In genomic region chr10:86439640-86440039, GRCm38 (mm10) we compare ENCODE assay signal across 23 mouse cellular contexts. TPM values are rescaled to one million over a fixed set of nuclear protein-coding genes. Genes with fewer than 3 reads are reported as not detected.
DNase-seq lines count a peak whose midpoint lies in the region; ATAC-seq and TF ChIP-seq lines count a peak whose summit lies in the region.
"Had no signal": no experiment of that assay in that cellular context is flagged by ENCODE, and none has a peak within 500 bp of the region (broad histone marks: within the 10 kb centered on the region; RNA-seq: fewer than 3 reads in every experiment).

No protein-coding gene starts in this region.

- WGBS in forebrain, embryonic 14.5 days: 89% methylated on average over 4 of the region's 4 CpGs
- WGBS in forebrain, embryonic 15.5 days: 84% methylated on average over 4 of the region's 4 CpGs

- intact Hi-C loops in heart, postnatal 14 days (cut with DNase I): no loop called here

- no peak for ATAC-seq in forebrain, embryonic 14.5 days
- no peak for ATAC-seq in forebrain, embryonic 15.5 days (replicated peaks)
- ATAC-seq: activated CD4-positive, CD25-positive, alpha-beta regulatory T cell, adult 4 months; forebrain, embryonic 13.5 days; hindbrain, embryonic 16.5 days had no signal

- H3K36me3 ChIP-seq in forebrain, embryonic 14.5 days (ENCODE audit: control insufficient read depth, insufficient read depth, low read length): no peaks in the 10 kb centered on the region
- H3K36me3 ChIP-seq in forebrain, embryonic 15.5 days: no peaks in the 10 kb centered on the region
- H3K36me3 ChIP-seq: forebrain, embryonic 10.5 days; hindbrain, embryonic 10.5 days; hindbrain, embryonic 13.5 days had no signal

- H3K4me1 ChIP-seq in forebrain, embryonic 14.5 days (ENCODE audit: control insufficient read depth, insufficient read depth, low read length): no peaks in the 10 kb centered on the region
- H3K4me1 ChIP-seq in forebrain, embryonic 15.5 days: no peaks in the 10 kb centered on the region
- H3K4me1 ChIP-seq: forebrain, embryonic 10.5 days; forebrain, embryonic 13.5 days; hindbrain, embryonic 10.5 days; hindbrain, embryonic 13.5 days had no signal

- no peak overlapping the region for H3K4me3 ChIP-seq in forebrain, embryonic 14.5 days (ENCODE audit: low read depth, low read length)
- no peak overlapping the region for H3K4me3 ChIP-seq in forebrain, embryonic 15.5 days
- no peak overlapping the region for H3K4me3 ChIP-seq in layer of hippocampus, adult 2 months
- H3K4me3 ChIP-seq: forebrain, embryonic 10.5 days; forebrain, embryonic 13.5 days; hindbrain, embryonic 10.5 days; hindbrain, embryonic 13.5 days had no signal

- H3K4me2 ChIP-seq in forebrain, embryonic 14.5 days (ENCODE audit: low read length): no peak overlapping the region
- H3K4me2 ChIP-seq in forebrain, embryonic 15.5 days (replicated peaks): no peak overlapping the region
- H3K4me2 ChIP-seq: forebrain, embryonic 13.5 days; heart, embryonic 11.5 days; hindbrain, embryonic 13.5 days had no signal

- no peak for TF ChIP-seq CTCF in layer of hippocampus, adult 2 months (conservative IDR thresholded peaks at IDR 0.05)

- H3K9ac ChIP-seq in forebrain, embryonic 14.5 days (ENCODE audit: low read length): no peak overlapping the region
- no peak overlapping the region for H3K9ac ChIP-seq in forebrain, embryonic 15.5 days (replicated peaks)
- H3K9ac ChIP-seq: forebrain, embryonic 13.5 days; hindbrain, embryonic 13.5 days had no signal

- no peak overlapping the region for H3K27ac ChIP-seq in forebrain, embryonic 14.5 days (ENCODE audit: low read depth, low read length)
- H3K27ac ChIP-seq in forebrain, embryonic 15.5 days (replicated peaks): no peak overlapping the region; the same call in 1 of the 2 replicates
- H3K27ac ChIP-seq in layer of hippocampus, adult 2 months: peak overlapping the region; percentile 67
- H3K27ac ChIP-seq: forebrain, embryonic 10.5 days; forebrain, embryonic 13.5 days; hindbrain, embryonic 10.5 days; hindbrain, embryonic 13.5 days had no signal

- H3K9me3 ChIP-seq in forebrain, embryonic 14.5 days (replicated peaks; ENCODE audit: control insufficient read depth, low read length): no peaks in the 10 kb centered on the region
- H3K9me3 ChIP-seq in forebrain, embryonic 15.5 days: no peaks in the 10 kb centered on the region
- H3K9me3 ChIP-seq: forebrain, embryonic 10.5 days; forebrain, embryonic 13.5 days; hindbrain, embryonic 10.5 days; hindbrain, embryonic 13.5 days had no signal

- H3K27me3 ChIP-seq in forebrain, embryonic 14.5 days (replicated peaks; ENCODE audit: control insufficient read depth, insufficient read depth, low read length): no peaks in the 10 kb centered on the region
- no peaks in the 10 kb centered on the region for H3K27me3 ChIP-seq in forebrain, embryonic 15.5 days
- H3K27me3 ChIP-seq: forebrain, embryonic 13.5 days; hindbrain, embryonic 13.5 days had no signal

- peak; percentile 10 for DNase-seq in forebrain, embryonic 14.5 days (ENCODE audit: low spot score)
- DNase-seq in heart, adult 11 months: peak; percentile 71
- no peak for DNase-seq in heart, postnatal 14 days
- DNase-seq in layer of hippocampus, adult 2 months (ENCODE audit: low spot score in 2 of 2): peak in 1 of 2 experiments; percentile 21
- DNase-seq in layer of hippocampus, adult 9-10 months (ENCODE audit: low spot score): no peak
- peak; percentile 13 to 36 for DNase-seq in right cerebral cortex, adult 2 months (ENCODE audit: low spot score in 2 of 2)
- no peak for DNase-seq in right cerebral cortex, postnatal 25 days
- DNase-seq: adrenal gland, adult 8-10 months; adrenal gland, postnatal 25 days; cerebellum, adult 18-20 months; cerebellum, adult 9-10 months; cerebellum, postnatal 14 days; gastrocnemius, postnatal 10 days; gastrocnemius, postnatal 36 days; heart, postnatal 36 days had no signal

RNA-seq across cellular contexts. Expression of gene Syn3, which starts 59.1 kb away (rescaled TPM):
- polyA plus RNA-seq in forebrain, embryonic 14.5 days (2014; fragmentation: Nextera tagmentation; extraction: Ambion mirVana): 8.5 and 14.9 TPM in 2 replicates
- 17.1 and 18.1 TPM in 2 replicates for polyA plus RNA-seq in forebrain, embryonic 15.5 days (2015; fragmentation: Nextera tagmentation; extraction: Ambion mirVana)
- total RNA-seq in heart, postnatal 14 days (2021): under 1 TPM; 0.32 to 0.36 TPM
- 10 to 100 TPM; 21.1 to 22.2 TPM for total RNA-seq in layer of hippocampus, adult 2 months (2021)

Comparison
In these comparisons a context has a peak if more than half of its experiments do, and no peak if none do; other contexts are left out.
1. DNase-seq: peak in forebrain, embryonic 14.5 days (single experiment), heart, adult 11 months (single experiment) and right cerebral cortex, adult 2 months (2 of 2); none in heart, postnatal 14 days (0 of 2), layer of hippocampus, adult 9-10 months (single experiment) and right cerebral cortex, postnatal 25 days (single experiment).
2. RNA of gene Syn3, which starts 59.1 kb away (total RNA-seq): 21.1 to 22.2 TPM in layer of hippocampus, adult 2 months; 0.32 to 0.36 TPM in heart, postnatal 14 days; every median in the first group is over 10 times any median in the second.